Mouse (Mus musculus) thymus, adult 18-20 months (tissue): ENCODE measurements at regions not wholly inside any gene's neighbourhood (a gene's known extent, or its start where the extent isn't known, plus 50 kb on each side); places are given as distances from the start of the nearest gene placed in this dataset.

Experiments
- DNase-seq, 2 experiments: peaks; one replicate each; pipeline ENCODE4 v3.0.0; 2022; ENCODE audit warnings: mixed read lengths in 2 of 2

DNA sequence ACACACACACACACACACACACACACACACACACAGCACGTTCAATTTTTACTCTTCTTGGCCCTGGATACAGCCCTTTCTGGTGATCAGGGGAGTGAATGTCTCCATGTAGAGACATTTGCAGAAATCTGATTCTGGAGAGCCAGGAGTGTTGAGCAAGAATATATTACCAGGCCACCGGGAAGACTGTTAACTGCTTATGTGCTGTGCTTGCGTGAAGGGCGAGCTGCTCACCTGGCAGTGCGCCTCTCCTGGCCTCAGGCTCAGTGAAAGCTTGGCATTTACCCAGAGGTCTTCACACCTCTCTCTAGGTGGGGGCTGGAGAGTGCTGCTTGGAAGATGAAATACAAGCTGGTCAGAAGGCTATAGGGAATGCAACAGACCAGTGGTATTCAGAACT is 332.4 kb upstream of the Tet2 start:
- no peak for DNase-seq

DNA sequence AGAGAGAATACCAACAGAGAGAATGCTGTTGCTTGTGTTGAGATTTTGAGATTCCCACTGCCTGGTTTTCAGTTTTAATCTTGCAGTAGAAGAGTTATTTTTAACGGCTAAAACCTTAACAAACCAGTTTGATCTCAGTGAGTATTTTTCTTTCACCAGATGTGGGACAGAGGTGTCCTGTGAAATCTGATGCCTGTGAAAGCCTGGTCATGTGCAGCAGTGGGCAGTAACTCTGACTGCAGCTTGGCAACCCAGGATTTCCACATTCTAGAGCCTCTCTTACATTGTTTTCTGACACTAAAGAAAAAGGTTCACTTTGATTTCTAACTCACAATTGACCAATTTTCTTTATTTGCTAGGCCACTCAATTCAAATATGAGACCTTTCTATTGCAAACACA is 335.7 kb upstream of the Tet2 start:
- DNase-seq: no peak

DNA sequence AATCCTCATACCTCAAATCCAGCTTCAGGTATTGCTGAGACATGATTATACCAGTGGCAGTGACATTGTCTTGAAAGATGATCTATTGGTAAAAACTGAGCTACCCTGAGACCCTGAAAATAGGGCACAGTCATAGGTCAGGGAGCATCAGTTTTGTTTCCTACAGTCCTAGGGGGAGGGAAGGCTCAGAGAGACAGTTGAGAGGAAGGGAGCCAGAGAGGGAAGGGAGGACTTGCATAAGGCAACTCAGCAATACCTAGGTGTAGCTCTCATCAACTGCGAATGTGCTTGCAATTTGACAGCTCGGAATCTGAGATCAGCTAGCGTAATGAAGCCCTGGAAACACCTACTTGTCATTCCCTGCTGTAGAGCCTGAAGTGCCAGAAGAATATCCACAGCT is 334.4 kb upstream of the Cxxc4 start:
- no peak for DNase-seq

DNA sequence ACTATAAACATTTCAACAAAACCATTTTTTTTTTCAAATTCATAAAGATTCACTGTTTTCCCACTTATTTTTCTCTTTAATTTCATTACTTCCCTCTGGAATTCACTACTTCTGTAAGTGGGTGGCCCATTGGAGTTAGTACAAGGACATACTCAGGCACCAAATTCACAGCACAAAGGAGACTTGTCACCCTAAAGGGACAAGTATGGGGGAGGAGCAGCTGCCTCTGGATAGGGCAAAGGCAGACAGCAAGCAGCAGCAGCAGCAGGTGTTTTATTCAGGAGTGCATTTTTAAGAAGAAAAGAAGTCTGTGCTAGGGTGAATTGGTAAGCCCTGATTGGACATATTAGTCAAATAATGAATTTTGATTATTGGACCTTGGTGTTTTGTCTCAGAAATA is 314.1 kb upstream of the Cxxc4 start:
- DNase-seq: no peak

DNA sequence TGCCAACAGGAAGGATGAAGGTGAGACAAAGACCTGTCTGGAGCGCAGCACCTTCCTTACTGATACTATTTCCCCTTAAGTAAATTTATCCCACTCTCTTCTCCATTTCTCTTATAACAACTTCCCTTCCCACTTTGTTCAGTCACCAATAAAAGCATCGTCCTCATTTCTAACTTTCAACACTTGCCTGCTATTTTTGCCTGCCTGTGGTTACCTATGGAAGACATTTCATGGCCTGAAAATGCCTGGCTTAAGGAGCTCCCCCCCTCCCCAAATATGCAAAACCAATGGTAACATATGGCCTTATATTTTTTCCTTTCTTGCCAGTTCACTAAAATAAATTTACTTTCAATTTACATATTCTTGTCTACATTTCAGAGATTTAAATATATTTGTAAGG is 271.0 kb upstream of the Cxxc4 start:
- DNase-seq: no peak

DNA sequence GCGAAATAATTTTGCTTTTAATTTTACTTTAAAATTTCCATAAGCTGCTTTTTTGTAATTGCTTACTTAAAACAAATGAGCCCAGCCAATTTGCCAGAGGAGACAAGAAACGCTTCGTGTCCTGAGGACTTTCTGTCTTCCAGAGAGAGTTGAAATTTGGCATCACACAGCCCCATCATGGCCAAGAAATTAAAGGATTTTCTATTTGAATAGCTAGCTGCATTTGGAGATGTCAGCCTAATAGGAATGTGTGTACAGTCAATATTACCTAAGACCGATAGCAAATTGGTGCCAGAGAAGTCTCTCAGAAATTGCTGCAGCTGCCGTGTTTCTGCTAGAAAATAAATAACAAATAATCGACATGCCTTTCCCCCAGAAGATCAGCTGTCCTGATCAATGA is 268.1 kb upstream of the Cxxc4 start:
- DNase-seq: no peak

DNA sequence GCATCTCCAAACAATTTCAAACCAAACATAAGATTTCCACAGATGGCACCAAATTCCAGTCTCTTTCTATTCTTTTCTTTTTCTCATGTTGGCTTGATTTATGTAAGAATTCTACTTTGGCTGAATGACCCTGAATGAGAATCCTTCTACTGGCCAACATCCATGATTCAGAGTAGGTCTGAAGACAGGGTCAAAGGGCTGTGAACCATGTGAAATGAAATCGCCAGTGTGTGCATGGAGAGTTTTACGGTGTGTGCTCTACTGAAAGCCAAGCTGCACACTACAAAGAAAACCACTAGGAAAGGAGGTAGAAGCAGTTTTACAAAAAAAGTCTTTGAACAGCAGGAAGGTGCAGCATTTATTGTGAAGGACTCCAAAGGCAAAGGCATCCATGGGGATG is 263.5 kb upstream of the Cxxc4 start:
- no peak for DNase-seq

DNA sequence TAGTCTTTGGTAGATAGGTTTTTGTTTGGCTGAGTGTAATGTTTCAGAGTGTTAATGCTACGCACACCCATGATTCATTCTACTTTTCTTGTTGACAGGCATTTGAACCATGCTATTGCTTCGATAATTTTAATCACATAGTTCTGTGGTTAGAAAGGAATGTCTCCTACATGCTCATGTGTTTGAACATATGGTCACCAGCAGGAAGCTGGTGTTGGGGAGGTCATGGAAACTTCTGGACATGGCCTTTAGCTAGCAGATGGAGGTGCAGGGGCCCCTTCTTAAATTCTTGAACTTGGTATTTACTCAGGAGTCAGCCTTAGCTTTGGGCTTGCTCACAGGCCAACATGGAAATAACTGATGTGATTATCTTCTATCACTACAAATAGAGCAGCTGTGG is 248.6 kb upstream of the Cxxc4 start:
- no peak for DNase-seq

DNA sequence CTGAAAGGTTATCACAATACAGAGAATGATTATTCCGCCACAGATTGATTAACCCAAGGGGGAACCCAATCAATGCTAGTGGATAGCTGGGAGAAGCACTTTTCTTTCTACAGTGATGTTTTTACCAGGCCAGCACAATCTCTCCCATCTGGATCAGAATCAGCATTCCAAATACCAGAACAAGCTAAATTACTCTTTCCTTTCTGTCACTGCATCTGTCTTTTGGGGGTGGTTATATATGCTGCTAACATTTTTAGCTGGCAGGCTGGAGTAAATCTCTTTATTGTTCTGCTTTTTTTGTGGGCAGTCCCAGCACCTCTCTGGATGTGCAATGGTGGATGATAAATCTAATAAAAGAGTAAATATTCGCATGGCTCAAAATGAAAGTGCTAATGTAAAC is 242.3 kb upstream of the Cxxc4 start:
- DNase-seq: no peak

DNA sequence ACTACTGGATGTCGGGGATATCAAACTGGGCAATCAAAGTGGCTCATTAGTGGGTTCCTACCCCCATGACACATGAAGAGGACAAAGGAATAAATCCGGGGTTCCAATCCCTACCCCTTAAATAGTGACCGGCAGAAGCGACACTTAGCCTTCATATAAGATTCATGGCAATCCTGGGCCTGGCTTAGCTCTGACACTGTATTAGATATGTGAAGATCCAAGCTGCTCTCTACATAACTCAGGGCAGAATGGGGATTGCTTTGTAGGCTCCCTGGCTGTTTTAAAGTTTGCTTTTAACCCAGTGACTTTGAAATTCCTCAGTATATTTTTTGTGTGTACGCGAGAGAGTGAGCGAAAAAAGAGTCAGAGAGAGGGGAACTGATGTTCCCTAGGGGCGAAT is 236.3 kb upstream of the Cxxc4 start:
- no peak for DNase-seq

DNA sequence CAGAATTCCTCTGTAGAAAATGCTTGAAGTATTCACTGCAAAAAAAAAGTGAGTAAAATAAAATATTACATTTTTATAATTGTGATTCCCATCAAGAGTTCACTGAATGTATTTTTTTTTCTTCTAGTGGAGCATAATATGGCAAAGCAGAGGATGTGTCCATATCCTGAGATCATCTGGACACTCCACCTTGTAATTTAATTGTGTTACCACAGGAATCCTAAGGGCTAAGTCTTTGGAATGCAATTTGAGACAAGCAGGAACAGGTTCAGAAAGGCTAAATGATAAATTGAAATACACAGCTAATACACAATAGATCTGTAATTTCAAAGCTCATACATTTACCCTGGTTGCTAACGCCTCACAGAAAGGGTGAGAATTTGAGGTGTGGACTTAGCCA is 235.7 kb upstream of the Cxxc4 start:
- DNase-seq: no peak

DNA sequence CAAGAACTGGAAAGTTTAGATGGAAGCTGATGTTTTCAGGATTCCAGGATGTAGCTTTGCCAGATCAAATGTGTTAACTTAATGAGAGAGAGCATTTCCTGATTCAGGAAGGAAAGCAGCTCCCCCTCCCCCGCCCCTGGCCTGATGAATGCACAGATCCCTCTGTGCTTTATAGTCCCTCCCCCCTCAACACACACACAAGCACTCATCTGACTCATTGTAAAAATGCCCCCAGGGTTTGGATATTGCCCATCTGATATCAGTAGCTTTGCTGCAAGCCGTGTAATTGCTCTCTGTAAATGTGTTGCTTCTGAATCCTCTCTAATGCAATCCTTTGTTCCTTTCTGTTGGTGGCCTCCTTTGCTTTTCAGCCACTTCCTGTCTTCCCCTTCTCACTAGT is 221.5 kb upstream of the Cxxc4 start:
- no peak for DNase-seq

DNA sequence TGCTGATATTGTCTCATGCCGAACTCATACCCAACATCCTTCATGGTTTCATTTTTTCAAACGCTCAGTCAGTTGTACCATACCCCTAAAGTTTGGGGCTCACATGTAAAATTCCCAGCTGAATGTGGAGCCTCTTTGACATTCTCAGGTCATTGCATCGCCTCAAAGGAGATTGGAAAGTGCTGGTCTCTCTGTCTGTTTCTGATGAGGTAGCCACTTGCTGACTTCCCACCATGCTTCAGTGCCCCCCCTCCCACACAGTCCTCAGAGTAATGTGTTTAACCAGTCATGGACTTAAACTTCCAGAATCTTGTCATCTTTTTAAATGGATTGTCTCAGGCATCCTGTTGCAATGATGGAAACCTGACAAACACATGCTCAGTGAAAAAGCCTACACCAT is 220.9 kb upstream of the Cxxc4 start:
- DNase-seq: no peak

DNA sequence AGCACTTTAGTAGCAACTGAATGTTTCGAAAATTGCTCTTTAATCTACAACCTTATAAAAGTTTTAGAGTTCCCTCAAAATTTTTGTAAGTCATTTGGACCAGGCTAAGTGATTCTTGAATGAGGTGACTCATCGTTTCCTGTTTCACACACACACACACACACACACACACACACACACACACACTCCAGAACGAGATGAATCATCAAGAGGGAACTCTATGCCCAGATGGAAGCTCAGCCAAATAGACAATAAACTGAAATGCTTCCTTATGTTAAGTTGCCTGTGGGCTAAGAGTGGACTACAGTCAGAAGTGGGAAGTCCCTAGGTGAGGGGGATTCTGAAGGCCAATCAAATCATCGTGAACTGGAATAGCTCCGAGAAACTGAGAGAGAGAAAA is 202.4 kb upstream of the Cxxc4 start:
- no peak for DNase-seq

DNA sequence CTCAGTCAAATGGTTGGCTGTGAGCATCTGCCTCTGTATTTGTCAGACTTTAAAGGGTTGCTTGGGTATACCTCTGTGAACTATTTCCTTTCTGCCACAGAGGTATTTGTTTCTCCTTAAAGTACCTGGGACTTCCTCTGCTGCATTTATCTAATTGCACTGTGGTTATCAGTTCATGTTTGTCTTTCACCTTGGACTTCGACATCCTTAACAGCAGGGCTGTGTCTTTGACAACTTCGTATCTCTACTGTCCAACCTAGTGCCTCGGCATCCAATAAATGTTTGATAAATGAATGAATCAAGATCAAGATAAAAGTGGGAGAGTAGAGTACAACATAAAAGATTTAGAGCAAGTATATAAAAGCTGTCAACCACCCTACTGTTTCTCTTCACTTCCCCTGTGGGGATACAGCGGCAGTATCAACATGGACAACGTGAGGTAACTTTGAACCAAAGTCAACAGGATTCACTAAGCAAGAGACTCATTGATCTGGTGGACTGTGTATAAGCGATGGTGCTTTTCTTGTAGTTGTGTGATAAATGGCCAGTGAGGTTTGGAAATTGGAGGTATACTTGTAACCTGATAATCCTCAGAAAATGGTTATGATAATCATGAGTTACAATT is 199.9 kb upstream of the Cxxc4 start:
- no peak for DNase-seq

DNA sequence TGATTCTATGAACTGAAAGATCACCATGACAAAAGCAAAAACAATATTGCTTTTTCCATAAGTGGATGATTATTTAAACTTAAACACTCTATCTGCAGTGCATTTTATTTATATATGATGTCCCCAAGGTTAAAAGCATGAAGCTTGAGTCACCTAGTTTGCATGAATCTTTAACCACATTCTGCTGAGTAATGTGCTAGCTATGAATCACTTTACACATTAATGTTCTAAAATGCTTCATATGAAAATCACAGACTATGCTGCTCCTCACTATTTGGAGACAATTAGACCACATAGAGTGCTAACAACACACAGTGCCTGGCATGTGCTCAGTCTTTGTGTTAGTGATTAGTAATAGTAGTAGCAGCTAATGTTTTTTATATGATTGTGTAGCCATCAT is 185.6 kb upstream of the Cxxc4 start:
- no peak for DNase-seq

DNA sequence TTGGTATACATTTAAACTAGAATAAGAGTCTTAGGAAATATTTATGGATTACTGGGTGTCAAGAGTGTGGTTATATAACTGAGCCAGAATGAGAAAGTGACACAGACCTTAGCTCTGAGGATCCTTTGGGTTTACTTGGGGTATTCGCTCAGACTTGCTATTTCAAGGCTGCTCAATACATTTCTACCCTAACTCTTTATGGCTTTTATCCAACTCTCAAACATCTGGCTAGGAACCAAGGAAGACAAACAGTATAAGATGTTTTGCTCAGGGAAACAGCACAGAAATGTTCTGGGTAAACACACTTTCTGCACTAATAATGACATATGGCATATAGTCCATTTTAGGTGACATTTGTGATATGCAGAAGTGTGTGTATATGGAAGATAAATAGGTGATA is 153.8 kb upstream of the Cxxc4 start:
- DNase-seq: no peak

DNA sequence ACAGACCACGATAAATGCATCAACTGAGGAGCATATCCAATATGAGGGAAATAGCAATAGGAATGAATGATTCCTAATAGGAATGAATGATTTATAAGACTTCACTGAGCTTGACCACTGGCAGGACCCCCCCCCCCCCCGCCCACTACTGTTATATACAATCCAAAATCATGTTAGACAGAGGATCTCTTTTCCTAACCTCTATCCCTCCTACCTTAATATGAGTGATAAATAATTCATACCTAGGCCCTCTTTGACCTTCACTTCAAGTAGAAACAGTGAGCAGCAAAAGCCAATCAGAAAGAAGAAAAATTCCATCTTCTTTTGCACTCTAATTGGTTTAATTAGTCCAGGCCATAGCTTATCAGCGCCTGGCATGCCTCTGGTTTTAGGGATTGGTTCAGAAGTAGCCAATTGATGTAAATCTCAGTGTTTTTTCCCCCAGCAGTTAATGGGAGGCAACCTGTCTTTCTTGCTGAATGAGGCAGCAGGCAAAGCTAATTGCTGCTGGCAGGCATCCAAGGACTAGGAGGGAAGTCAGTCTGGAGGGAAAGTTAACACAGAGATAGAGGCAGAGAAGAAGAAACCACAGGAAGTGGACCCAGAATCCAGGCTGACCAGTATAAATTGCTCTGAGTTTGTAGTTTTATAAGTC is 136.7 kb upstream of the Cxxc4 start:
- no peak for DNase-seq

DNA sequence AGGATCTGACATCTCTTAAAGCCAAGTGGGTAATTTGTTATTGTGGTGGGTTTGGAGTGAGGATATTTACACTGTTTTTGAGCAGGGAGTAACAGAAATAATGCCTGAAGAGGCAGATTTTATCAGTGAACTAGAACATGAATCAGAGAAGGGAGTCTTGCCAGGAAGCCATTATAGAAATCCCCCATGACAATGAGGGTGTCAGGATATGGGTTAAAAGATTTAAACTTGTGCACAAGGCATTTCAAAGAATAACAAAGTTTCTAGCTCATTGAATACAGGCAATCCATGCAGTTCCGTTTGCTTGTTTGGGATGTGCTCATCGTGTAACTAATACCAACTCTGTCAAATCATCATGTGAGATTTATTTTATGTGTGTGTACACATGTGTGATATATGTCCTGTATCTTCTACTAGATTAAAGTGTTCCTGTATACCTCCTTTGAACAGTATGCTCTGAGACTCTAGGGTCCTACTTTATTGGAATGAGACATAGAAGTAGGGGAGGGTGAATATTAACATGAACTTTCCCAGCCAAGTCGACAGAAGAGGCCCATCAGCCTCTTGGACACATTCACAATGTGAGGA is 134.0 kb upstream of the Cxxc4 start:
- no peak for DNase-seq

DNA sequence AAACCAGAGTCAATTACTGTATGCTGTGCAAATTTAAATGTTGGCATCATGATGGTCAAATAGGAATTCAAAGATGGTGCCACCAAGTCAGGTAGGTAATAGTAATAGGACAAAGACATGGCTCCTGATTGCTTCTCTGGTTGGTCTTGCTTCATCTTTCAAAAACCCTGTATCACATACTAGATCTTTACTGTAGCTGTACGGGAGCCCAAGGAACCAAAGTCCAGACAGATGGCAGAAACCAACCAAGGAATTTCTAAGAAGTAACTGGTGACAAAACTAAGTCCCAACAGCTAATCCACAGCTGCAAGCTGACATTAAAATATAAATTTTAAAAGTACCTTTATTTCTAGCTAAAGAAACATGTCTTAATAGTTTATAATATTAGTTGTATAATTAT is 131.7 kb upstream of the Cxxc4 start:
- DNase-seq: no peak

DNA sequence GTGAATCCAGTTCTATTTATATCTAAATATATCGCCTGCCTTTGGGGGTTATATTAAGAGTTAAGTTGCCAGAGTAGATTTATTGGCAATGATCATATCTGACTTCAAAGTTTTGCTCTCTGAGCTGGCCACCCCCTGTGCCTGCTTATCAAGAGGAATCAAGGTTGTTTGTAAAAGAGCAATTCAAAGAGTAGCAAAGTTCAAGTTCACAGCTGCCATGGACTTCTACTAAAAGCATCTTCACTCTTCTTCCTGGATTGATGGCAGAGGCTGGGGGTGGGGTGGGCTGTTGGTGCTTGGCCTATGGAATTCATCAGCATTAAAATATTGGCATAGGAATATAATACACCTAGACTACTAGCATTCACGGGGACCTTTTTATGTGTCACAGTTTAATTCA is 131.2 kb upstream of the Cxxc4 start:
- DNase-seq: no peak

DNA sequence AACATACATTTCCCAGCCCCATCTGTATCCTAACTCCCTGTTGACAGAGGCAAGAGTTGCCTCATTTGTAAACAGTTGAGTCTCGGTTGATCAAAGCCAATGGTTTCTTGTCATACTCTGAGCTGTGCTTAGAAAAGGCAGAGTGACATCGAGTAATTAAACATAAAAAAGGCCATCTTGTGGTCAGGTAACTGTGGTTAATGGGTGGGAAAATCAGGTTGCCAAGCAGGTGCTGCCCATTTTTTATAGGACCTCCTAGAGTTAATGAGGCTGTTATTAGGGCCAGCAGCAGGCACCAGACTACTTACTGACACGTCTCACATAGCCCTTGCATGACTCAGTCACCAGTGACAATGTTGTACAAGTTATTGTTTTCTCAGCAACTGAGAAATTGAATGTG is 130.7 kb upstream of the Cxxc4 start:
- no peak for DNase-seq

DNA sequence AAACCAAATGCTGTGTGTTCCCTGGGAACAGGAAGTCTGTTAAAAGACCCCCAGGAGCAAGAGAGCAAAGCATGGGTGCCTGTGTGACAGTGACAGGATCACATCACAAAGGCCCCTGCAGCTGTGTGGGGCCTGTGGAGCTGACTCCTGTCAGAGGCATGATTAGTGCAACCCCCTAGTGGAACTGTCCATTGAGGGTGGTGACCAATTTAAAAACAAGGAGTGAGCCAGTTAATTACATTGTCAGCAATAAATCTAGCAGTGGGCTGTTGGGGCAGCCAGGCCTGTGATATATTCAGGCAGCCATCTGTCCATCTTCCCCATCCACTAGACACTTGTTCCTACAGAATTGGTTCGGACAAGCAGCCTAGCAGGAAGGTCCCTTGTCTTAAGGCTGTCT is 121.8 kb upstream of the Cxxc4 start:
- DNase-seq: no peak

DNA sequence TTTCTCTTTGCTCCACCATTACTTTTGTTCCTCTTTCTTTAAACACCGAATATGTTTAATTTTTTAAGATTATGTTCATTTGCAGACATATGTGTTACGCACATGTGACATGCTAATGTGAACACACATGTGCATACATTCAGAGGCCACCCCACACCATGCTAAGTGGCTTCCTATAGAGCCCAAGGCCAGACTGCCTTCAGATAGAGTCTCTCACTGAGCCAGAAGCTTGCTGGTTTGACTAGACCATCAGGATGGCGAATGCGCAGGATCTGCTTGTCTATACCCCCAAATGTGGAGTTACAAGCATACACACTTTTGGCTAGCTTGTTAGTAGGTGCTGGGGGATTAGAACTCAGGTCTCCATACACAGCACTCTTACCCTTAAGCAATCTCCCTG is 121.3 kb upstream of the Cxxc4 start:
- DNase-seq: no peak

DNA sequence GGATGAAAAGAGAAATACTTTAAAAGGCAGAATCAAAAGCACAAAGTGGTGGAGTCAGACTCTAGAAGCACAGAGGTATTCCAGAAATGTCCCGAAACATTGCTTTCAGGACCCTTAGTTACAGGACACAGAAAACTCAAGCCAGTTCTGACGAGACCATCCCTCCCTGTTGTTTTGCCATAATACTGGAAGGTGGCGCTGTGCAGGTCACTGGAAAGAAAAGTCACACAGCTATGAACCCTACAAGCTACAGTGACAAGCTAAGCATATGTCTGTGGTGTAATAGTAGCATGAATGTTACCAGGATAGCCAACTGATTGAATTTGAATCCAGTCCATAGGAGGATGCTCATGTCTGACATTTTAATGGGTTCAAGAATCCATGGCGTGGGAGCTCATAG is 117.4 kb upstream of the Cxxc4 start:
- no peak for DNase-seq
